Mouse (Mus musculus) adrenal gland, adult 18-20 months (tissue): ENCODE results near the gene Krt33b. TPM values are rescaled to one million over a fixed set of nuclear protein-coding genes. Genes with fewer than 3 reads are reported as not detected.

ENCODE experiments used
- DNase-seq, 2 experiments: peaks; one replicate each; pipeline ENCODE4 v3.0.0; 2021 to 2022; ENCODE audit warnings: low spot score in 2 of 2
- total RNA-seq, 2 experiments: library from RNA; stranded (reverse); gene quantifications; 1 replicate in 1 of 2; 2 replicates in 1 of 2; pipeline ENCODE4 v1.2.3; 2021

Gene Krt33b
- total RNA-seq, 2 experiments from 2014 or later: not detected

DNA sequence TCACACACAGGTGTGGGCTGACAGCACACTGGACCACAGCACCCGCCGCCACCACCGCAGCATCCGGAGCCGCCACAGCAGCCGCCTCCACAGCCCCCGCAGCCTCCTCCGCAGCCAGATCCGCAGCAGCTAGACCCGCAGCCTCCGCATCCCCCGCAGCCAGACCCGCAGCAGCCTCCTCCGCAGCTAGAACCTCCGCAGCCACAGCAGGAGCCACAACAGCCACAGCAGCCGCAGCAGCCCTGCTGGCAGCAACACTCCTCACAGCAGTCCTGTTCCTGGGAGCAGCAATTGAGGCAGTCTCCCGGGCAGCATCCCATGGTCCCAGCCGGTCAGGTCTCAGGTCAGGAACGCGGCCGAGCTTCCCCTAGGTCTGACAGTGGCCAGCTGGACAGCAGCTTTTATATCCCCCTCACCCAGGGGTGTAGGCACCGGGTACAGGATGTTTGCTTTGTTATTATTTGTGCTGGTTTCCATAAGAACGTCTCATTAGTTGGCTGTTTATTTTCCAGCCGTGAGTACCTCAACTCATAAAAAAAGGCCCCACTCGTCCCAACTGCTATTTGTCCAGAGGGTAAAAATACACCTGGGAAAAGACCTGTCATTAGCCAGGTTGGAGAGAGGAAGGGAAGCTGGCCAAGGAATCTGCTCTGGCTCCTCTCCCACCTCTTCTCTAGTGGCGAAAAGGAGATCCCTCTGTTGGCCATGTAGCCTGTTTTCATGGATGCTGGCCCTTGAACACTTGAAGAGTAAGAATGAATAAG, 35.9 kb downstream of the Krt33b start, which contains the start of gene Krtap17-1:
TSS of gene Krtap17-1 (minus strand) at position 375 of the 764 bp plus-strand sequence.
- no peak for DNase-seq

DNA sequence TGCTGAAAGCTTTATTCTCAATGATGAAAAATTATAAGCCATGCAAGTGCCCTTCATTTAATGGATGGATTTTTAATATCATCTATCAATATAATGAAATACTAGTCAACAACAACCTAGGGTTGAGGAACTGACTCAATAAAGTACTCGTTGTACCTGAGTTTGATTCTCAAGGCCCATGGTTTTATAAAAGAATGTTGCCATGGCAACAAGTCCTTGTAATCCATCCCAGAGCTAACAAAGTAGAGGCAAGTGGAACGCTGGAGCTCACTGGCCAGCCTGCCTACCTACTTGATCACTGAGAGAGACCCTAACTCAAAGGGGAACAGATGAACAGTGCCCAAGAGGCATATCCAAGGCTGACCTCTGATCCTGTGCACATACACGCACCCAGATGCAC, 39.1 kb downstream of the Krt33b start:
- no peak for DNase-seq

DNA sequence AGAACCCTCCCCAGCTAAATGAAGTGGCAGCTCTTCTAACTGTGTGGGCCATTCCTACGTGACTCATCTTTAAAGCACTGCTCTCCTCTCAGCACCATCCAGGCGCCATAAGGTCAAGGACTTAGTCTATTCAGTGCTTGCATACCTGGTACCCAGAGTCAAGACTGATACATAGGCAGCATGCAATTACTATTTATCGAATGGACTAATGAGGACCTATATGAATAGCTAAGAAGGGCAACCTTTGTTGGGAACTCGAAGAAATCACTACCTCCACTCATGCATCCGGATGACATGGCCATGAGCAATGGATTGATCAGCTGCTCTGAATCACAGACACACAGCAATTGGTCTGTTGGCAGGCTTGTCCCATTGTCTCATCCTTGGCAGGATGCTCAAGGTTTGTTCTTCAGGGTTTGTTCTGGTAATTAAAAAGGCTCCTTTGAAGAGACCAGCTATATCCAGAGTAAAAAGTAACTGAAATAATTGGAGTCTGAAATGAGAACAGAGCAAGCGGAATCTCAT, 39.7 kb downstream of the Krt33b start:
- DNase-seq: peak in 1 of 2 experiments; percentile 11

DNA sequence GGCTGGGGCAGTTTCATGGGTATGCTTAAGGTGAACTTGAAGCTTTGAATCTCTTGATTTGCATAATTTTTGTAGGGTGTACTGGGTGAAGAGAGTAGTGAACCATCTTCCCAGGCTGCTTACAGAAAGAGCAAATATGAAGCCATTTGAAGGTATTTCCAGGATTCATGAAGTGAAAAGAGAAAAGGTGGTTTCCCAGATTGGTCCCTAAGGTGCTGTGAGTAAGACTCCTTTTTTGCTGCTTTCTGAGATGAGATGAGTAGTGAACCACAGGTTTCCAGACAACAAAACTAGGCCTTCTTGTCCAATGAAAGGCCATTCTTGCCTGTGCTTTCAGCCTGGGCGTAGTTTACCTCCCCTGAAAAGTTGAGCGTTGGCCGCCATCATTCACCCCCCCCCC, 41.1 kb downstream of the Krt33b start:
- DNase-seq: no peak

DNA sequence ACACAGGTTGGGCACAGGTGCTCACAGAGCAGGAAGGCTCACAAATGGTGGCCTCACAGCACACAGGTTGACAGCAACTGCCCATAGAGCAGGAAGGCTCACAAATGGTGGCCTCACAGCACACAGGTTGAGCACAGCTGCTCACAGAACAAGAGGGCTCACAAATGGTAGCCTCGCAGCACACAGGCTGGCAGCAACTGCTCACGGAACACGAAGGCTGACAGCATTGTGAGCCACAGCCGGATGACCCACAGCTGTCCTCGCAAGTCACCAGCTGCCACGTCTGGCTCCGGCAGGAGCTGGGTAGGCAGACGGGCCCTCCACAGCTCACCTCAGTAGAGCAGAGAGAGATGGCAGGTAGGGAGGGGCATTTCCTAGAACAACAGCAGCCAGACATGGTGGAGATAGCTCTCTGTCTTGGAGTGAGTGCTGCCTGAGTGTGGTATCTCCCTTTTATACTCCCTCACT, 43.5 kb downstream of the Krt33b start, which contains the start of gene Krtap16-1:
TSS of gene Krtap16-1 (minus strand) at position 418 of the 468 bp plus-strand sequence.
- DNase-seq: no peak

DNA sequence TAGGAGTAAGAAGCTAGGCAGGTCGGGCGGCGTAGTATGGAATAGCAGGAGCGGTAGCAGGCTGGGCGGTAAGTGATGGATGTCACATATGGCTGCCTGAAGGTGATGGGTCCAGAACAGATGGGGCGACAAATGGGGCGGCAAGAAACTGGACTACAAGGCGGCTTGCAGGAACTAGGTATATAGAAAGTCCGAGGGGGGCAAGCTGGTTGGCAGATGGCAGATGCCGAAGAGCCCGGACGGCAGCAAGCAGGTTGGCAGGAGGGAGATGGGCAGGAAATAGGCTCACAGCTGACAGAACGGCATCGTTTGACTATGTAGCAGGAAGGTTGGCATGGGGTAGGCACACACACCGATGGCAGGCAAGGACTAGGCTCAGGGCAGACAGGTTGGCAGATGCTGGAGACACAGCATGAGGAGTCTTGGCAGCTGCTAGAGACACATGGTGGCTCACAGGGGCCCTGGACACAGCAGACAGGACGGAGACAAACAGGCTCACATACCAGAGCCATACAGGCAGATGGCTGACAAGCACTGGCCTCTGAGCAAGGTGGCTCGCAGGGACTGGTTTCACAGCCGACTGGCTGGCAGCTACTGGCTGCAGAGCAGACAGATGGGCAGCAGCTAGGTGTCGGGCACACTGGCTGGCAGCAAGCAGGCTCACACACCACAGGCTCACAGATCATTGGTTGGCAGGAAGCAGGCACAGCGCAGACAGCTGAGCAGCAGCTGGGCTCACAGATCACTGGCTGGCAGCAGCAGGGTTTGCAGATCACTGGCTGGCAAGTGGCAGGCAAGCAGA, 44.2 kb downstream of the Krt33b start:
- DNase-seq: no peak

DNA sequence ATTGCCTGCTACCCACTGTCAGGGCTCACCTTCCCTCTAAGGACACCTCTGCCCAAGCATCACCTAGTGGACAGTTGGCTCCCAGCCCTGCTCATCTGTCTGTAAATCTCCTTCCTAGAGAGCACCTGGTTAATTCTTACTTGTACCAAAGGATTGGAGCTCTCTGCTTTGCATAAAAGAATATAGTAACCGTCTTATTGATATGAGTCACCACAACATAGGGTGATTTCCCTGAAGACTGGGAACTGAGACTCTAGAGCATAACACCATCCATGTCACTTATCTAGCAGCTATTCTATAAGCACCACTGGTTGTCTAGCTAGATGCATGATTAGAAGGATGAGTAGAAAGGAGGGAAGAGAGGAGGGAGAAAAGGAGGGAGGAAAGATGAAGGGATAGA, 46.2 kb downstream of the Krt33b start:
- DNase-seq: no peak

DNA sequence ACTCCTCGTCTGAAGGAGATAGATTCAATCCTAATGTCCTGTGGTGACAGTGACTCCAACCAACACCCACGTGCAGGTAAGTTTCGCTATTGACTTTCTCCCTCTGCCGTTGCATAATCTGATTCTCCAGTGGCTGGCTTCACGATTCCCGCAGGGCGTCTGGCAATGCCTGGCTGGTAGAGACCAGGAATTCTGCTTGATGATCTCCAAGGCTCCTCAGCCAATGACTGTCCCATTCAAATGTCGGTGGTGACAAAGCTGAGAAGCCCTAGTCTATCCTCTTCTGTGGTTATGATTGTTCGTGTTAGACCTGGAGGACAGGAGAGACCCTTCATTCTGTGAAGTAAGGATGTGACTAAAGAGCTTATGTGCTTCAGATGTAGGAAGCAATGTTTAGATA, 46.9 kb downstream of the Krt33b start:
- no peak for DNase-seq

DNA sequence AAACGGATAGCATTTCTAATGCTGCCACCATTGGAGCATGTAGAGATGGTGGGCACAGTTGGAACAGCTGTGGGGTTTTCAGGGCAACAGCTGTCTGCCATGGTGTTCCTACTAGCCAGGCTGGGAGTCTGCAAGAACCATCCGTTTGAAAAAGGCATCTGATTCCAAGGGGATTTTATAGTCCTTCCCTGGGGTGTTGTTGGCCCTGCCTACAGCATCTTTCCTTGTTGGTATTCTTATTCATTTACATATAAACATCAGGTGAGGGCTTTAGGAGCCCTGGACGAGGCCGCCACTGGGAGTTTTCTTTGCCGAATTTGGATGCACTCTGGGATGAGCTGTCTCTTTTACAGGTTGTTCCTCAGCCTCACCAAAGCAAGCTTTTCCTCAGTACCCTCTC, 50.7 kb downstream of the Krt33b start, which contains the start of gene Krtap29-1:
TSS of gene Krtap29-1 (minus strand) at position 101 of the 400 bp plus-strand sequence.
- DNase-seq: no peak

Other genes starting within 250 kb of the Krt33b start
- not detected for gene Krtap4-8, start 249.2 kb downstream of the Krt33b start, total RNA-seq
- gene Krtap4-9, start 244.7 kb downstream of the Krt33b start, total RNA-seq: not detected
- gene Gm11596, start 236.4 kb downstream of the Krt33b start, total RNA-seq: not detected
- gene Gm11569, start 230.9 kb downstream of the Krt33b start, total RNA-seq: not detected
- gene Gm11554, start 225.4 kb downstream of the Krt33b start, total RNA-seq: not detected
- gene Krtap4-13, start 220.0 kb downstream of the Krt33b start, total RNA-seq: not detected
- gene Gm11564, start 214.2 kb downstream of the Krt33b start, total RNA-seq: not detected
- gene 2300003K06Rik, start 191.8 kb downstream of the Krt33b start, total RNA-seq: not detected
- not detected for gene Krtap4-16, start 178.3 kb downstream of the Krt33b start, total RNA-seq
- gene Gm11568, start 172.0 kb downstream of the Krt33b start, total RNA-seq: not detected
- gene Gm11559, start 165.4 kb downstream of the Krt33b start, total RNA-seq: not detected
- gene Krtap9-1, start 156.5 kb downstream of the Krt33b start, total RNA-seq: not detected
- not detected for gene Gm11567, start 150.7 kb downstream of the Krt33b start, total RNA-seq
- gene Krtap31-1, start 121.9 kb downstream of the Krt33b start, total RNA-seq: not detected
- gene Gm11565, start 115.1 kb downstream of the Krt33b start, total RNA-seq: not detected
- not detected for gene Krtap31-2, start 93.6 kb downstream of the Krt33b start, total RNA-seq
- not detected for gene Krtap9-5, start 81.4 kb downstream of the Krt33b start, total RNA-seq
- not detected for gene Krtap29-1, start 50.8 kb downstream of the Krt33b start, total RNA-seq
- gene Krtap16-1, start 43.3 kb downstream of the Krt33b start, total RNA-seq: not detected
- not detected for gene Krtap17-1, start 35.9 kb downstream of the Krt33b start, total RNA-seq
- not detected for gene Krt33a, start 13.7 kb downstream of the Krt33b start, total RNA-seq
- gene Krt34, start 11.7 kb upstream of the Krt33b start, total RNA-seq: not detected
- not detected for gene Krt31, start 20.7 kb upstream of the Krt33b start, total RNA-seq
- gene Krt32, start 58.4 kb upstream of the Krt33b start, total RNA-seq: not detected
- gene Krt35, start 66.4 kb upstream of the Krt33b start, total RNA-seq: not detected
- under 1 TPM; 0.43 to 0.51 TPM for gene Krt36, start 75.8 kb upstream of the Krt33b start, total RNA-seq
- gene Krt13, start 91.7 kb upstream of the Krt33b start, total RNA-seq: not detected
- not detected for gene Krt15, start 106.1 kb upstream of the Krt33b start, total RNA-seq
- gene Krt19, start 118.8 kb upstream of the Krt33b start, total RNA-seq: 1 to 10 TPM; 2.2 to 5.9 TPM
- not detected for gene Krt9, start 163.4 kb upstream of the Krt33b start, total RNA-seq
- under 1 TPM in 1 of 2 experiments, not detected in 1; 0.54 TPM for gene Krt14, start 177.7 kb upstream of the Krt33b start, total RNA-seq
- not detected for gene Krt16, start 219.0 kb upstream of the Krt33b start, total RNA-seq
- not detected for gene Krt17, start 231.2 kb upstream of the Krt33b start, total RNA-seq
- not detected for gene Krt42, start 240.0 kb upstream of the Krt33b start, total RNA-seq